Mouse (Mus musculus): ENCODE measurements around the gene Prkd3. TPM values are rescaled to one million over a fixed set of nuclear protein-coding genes. Genes with fewer than 3 reads are reported as not detected.
A peak's percentile ranks its signal among the peaks of the same experiment; 100 is the strongest.

Prkd3 gene
- polyA plus RNA-seq, 1 experiment from 2014 or later = 8.1 TPM

- Histone ChIP-seq H3K36me3 (replicated peaks) (no peaks in the 10 kb centered on the region), H3K27ac (replicated peaks) (no peak overlapping the region), H3K27me3 (no peaks in the 10 kb centered on the region), H3K4me3 (replicated peaks) (no peak overlapping the region), H3K9me3 (replicated peaks) (no peaks in the 10 kb centered on the region), H3K9ac (no peak overlapping the region), H3K4me2 (no peak overlapping the region), H3K4me1 (replicated peaks) (no peaks in the 10 kb centered on the region)
- 67% methylated on average over 4 of the region's 4 CpGs for WGBS (ENCODE audit: insufficient replicate concordance)
- no peak for ATAC-seq (ENCODE audit: insufficient read depth)
Observed at GRCm38 (mm10) chr17:79032782-79033181, 12.2 kb upstream of the Prkd3 start.

GRCm38 (mm10) chr17:79031569-79031968 is 11.0 kb upstream of the Prkd3 start:
- no peaks in the 10 kb centered on the region for H3K36me3 ChIP-seq (replicated peaks)
- WGBS (ENCODE audit: insufficient replicate concordance) = 61% methylated on average over 5 of the region's 5 CpGs
- H3K27ac ChIP-seq (replicated peaks) = no peak overlapping the region
- no peaks in the 10 kb centered on the region for H3K27me3 ChIP-seq
- H3K9ac ChIP-seq = no peak overlapping the region
- H3K9me3 ChIP-seq (replicated peaks) = no peaks in the 10 kb centered on the region
- H3K4me1 ChIP-seq (replicated peaks) = no peaks in the 10 kb centered on the region
- no peak overlapping the region for H3K4me2 ChIP-seq
- no peak for ATAC-seq (ENCODE audit: insufficient read depth)
- no peak overlapping the region for H3K4me3 ChIP-seq (replicated peaks)

- no peak overlapping the region for H3K27ac ChIP-seq (replicated peaks)
- ATAC-seq (ENCODE audit: insufficient read depth) = no peak
- no peaks in the 10 kb centered on the region for H3K36me3 ChIP-seq (replicated peaks)
- H3K9me3 ChIP-seq (replicated peaks) = no peaks in the 10 kb centered on the region
- no peak overlapping the region for H3K4me3 ChIP-seq (replicated peaks)
- no peak overlapping the region for H3K4me2 ChIP-seq
- no peaks in the 10 kb centered on the region for H3K27me3 ChIP-seq
- H3K4me1 ChIP-seq (replicated peaks) = no peaks in the 10 kb centered on the region
- no peak overlapping the region for H3K9ac ChIP-seq
- WGBS (ENCODE audit: insufficient replicate concordance) = 58% methylated on average over 3 of the region's 3 CpGs
Observed at GRCm38 (mm10) chr17:79029226-79029625, 8.6 kb upstream of the Prkd3 start.

- Histone ChIP-seq H3K27ac (replicated peaks) (no peak overlapping the region), H3K9me3 (replicated peaks) (no peaks in the 10 kb centered on the region), H3K9ac (no peak overlapping the region), H3K4me2 (no peak overlapping the region), H3K4me3 (replicated peaks) (no peak overlapping the region), H3K27me3 (peaks cover 19% of the 10 kb centered on the region), H3K36me3 (replicated peaks) (no peaks in the 10 kb centered on the region), H3K4me1 (replicated peaks) (peaks cover 12% of the 10 kb centered on the region; the same call in 1 of the 2 replicates)
- 56% methylated on average over 4 of the region's 4 CpGs for WGBS (ENCODE audit: insufficient replicate concordance)
- ATAC-seq (ENCODE audit: insufficient read depth) = no peak
Observed at GRCm38 (mm10) chr17:79024544-79024943, 3.9 kb upstream of the Prkd3 start.

- WGBS (ENCODE audit: insufficient replicate concordance) = 17% methylated on average over 3 of the region's 3 CpGs
- no peaks in the 10 kb centered on the region for H3K9me3 ChIP-seq (replicated peaks)
- no peak overlapping the region for H3K4me3 ChIP-seq (replicated peaks)
- H3K27me3 ChIP-seq = peaks cover 19% of the 10 kb centered on the region
- H3K4me2 ChIP-seq = no peak overlapping the region
- no peak overlapping the region for H3K27ac ChIP-seq (replicated peaks)
- peaks cover 25% of the 10 kb centered on the region for H3K4me1 ChIP-seq (replicated peaks)
- no peaks in the 10 kb centered on the region for H3K36me3 ChIP-seq (replicated peaks)
- no peak for ATAC-seq (ENCODE audit: insufficient read depth)
- no peak overlapping the region for H3K9ac ChIP-seq
Observed at GRCm38 (mm10) chr17:79022746-79023145, 2.1 kb upstream of the Prkd3 start.

GRCm38 (mm10) chr17:79020984-79021335 is 344 bp upstream of the Prkd3 start:
- H3K9me3 ChIP-seq (replicated peaks) = no peaks in the 10 kb centered on the region
- peak; percentile 26 for ATAC-seq (ENCODE audit: insufficient read depth)
- H3K36me3 ChIP-seq (replicated peaks) = no peaks in the 10 kb centered on the region
- H3K4me1 ChIP-seq (replicated peaks) = peaks cover 35% of the 10 kb centered on the region
- H3K4me2 ChIP-seq = peak overlapping the region; percentile 92
- H3K27me3 ChIP-seq = peaks cover 19% of the 10 kb centered on the region
- H3K27ac ChIP-seq (replicated peaks) = no peak overlapping the region
- H3K4me3 ChIP-seq (replicated peaks) = peak overlapping the region; percentile 74
- WGBS (ENCODE audit: insufficient replicate concordance) = 1% methylated on average over 24 of the region's 24 CpGs
- peak overlapping the region; percentile 72 for H3K9ac ChIP-seq

- Histone ChIP-seq H3K4me3 (replicated peaks) (peak overlapping the region; percentile 74), H3K27me3 (peaks cover 19% of the 10 kb centered on the region), H3K27ac (replicated peaks) (peak overlapping the region; percentile 72), H3K4me2 (peak overlapping the region; percentile 92), H3K9me3 (replicated peaks) (no peaks in the 10 kb centered on the region), H3K9ac (peak overlapping the region; percentile 72), H3K4me1 (replicated peaks) (peaks cover 45% of the 10 kb centered on the region), H3K36me3 (replicated peaks) (no peaks in the 10 kb centered on the region)
- 1% methylated on average over 18 of the region's 18 CpGs for WGBS (ENCODE audit: insufficient replicate concordance)
- no peak for ATAC-seq (ENCODE audit: insufficient read depth)
Observed at GRCm38 (mm10) chr17:79019726-79020207, 849 bp downstream of the Prkd3 start.

- Histone ChIP-seq H3K27me3 (peaks cover 19% of the 10 kb centered on the region), H3K36me3 (replicated peaks) (no peaks in the 10 kb centered on the region), H3K4me2 (peak overlapping the region; percentile 92), H3K9ac (no peak overlapping the region), H3K27ac (replicated peaks) (no peak overlapping the region), H3K9me3 (replicated peaks) (no peaks in the 10 kb centered on the region), H3K4me1 (replicated peaks) (peaks cover 49% of the 10 kb centered on the region), H3K4me3 (replicated peaks) (no peak overlapping the region)
- WGBS (ENCODE audit: insufficient replicate concordance) = 40% methylated on average over 9 of the region's 9 CpGs
- no peak for ATAC-seq (ENCODE audit: insufficient read depth)
Observed at GRCm38 (mm10) chr17:79018422-79018821, 2.2 kb downstream of the Prkd3 start.

- Histone ChIP-seq H3K9ac (no peak overlapping the region), H3K4me2 (no peak overlapping the region), H3K36me3 (replicated peaks) (peaks cover 19% of the 10 kb centered on the region), H3K27ac (replicated peaks) (no peak overlapping the region), H3K4me1 (replicated peaks) (peaks cover 44% of the 10 kb centered on the region), H3K9me3 (replicated peaks) (no peaks in the 10 kb centered on the region), H3K27me3 (peaks cover 9% of the 10 kb centered on the region), H3K4me3 (replicated peaks) (no peak overlapping the region)
- WGBS (ENCODE audit: insufficient replicate concordance) = 46% methylated on average over 10 of the region's 10 CpGs
- no peak for ATAC-seq (ENCODE audit: insufficient read depth)
Observed at GRCm38 (mm10) chr17:79015831-79016230, 4.8 kb downstream of the Prkd3 start.

GRCm38 (mm10) chr17:79014911-79015685 is 5.5 kb downstream of the Prkd3 start:
- Histone ChIP-seq H3K9me3 (replicated peaks) (no peaks in the 10 kb centered on the region), H3K4me2 (no peak overlapping the region), H3K4me3 (replicated peaks) (no peak overlapping the region), H3K27ac (replicated peaks) (no peak overlapping the region), H3K4me1 (replicated peaks) (peaks cover 41% of the 10 kb centered on the region), H3K36me3 (replicated peaks) (peaks cover 19% of the 10 kb centered on the region), H3K9ac (no peak overlapping the region), H3K27me3 (peaks cover 2% of the 10 kb centered on the region; the same call in 1 of the 2 replicates)
- WGBS (ENCODE audit: insufficient replicate concordance) = 32% methylated on average over 2 of the region's 2 CpGs
- peak; percentile 77 for ATAC-seq (ENCODE audit: insufficient read depth)

- Histone ChIP-seq H3K4me2 (no peak overlapping the region), H3K36me3 (replicated peaks) (peaks cover 19% of the 10 kb centered on the region), H3K9ac (no peak overlapping the region), H3K27me3 (no peaks in the 10 kb centered on the region), H3K4me3 (replicated peaks) (no peak overlapping the region), H3K27ac (replicated peaks) (no peak overlapping the region), H3K9me3 (replicated peaks) (no peaks in the 10 kb centered on the region), H3K4me1 (replicated peaks) (peaks cover 31% of the 10 kb centered on the region)
- 38% methylated on average over 2 of the region's 2 CpGs for WGBS (ENCODE audit: insufficient replicate concordance)
- ATAC-seq (ENCODE audit: insufficient read depth) = no peak
Observed at GRCm38 (mm10) chr17:79013625-79014024, 7.0 kb downstream of the Prkd3 start.
